Mouse (Mus musculus) inflammation-experienced regulatory T-cells, adult 6 months (primary cell): ENCODE results near the gene Sfxn3. TPM values are rescaled to one million over a fixed set of nuclear protein-coding genes. Genes with fewer than 3 reads are reported as not detected.
A peak's percentile ranks its signal among the peaks of the same experiment; 100 is the strongest.

Source experiments
- ATAC-seq: one replicate; pipeline ENCODE4 v1.8.0; 2017
- polyA plus RNA-seq, 3 experiments: library from polyadenylated mRNA; unstranded; fragments of 100-300 nt; shearing (Covaris generic); gene quantifications; one replicate each; pipeline ENCODE4 v1.2.1; 2017

Sfxn3 gene
- polyA plus RNA-seq, 3 experiments from 2014 or later: 61.5 to 97.7 (median 97.5) TPM

DNA sequence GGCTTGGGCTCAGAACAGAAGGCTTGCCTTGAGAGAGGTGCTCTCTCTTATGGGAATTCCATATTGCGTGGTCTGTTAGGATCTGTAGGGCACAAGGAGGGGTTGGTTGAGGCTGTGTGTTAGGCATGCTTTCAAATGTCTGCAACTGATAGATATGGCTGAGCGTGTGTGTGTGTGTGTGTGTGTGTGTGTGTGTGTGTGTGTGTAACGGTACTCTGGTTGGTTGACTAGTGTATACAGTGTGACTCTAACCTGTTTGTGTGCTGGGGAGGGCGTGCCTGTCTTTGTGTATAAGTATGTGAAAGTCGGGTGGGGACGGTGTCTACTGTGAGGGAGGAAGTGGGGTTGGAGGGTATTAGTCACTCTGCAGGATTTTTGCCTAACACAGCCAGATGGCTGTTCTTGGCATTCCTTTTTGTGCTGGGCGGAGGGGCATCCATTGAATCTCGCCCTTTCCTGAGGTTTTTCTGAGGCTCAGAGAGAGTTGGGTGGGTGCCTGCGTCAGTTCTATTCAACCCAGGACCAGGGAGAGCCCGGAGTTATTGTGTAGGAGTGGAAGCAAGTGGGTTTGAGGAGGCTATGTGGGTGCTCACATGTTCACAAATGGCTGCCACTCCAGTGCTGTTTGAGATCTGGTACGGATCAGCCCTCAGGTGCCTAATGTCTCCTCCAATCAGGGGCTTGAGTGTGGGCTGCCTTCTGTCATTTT is 786 bp downstream of the Sfxn3 start:
- ATAC-seq: peak; percentile 72

DNA sequence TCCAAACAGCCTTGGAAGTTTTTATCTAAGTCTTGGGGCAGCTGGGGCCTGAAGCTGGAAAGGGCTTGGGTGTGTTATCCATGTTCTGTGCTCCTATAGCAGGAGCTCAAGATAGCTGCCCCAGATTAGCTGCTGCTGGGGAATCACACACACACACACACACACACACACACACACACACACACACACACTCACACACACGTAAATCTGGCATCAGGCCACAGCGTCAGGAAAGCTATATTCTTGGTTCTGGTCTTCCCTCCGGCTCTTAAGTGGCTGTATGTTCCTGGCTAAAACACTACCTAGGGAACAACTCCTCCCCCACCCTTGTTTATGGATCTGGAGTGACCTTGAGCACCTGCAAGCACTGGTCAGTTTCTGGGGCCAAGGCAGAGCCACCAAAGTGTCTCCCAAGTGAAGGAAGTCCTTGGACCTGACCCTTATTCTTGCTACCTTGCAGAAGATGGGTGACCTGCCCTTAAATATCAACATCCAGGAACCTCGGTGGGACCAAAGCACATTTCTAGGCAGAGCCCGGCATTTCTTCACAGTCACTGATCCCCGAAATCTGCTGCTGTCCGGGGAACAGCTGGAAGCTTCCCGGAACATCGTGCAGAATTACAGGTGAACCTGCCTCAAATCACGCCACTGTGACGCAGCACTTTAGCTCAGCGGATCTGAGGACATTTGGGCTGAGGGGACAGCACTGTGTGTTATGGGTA is 1.5 kb downstream of the Sfxn3 start:
- ATAC-seq: no peak

DNA sequence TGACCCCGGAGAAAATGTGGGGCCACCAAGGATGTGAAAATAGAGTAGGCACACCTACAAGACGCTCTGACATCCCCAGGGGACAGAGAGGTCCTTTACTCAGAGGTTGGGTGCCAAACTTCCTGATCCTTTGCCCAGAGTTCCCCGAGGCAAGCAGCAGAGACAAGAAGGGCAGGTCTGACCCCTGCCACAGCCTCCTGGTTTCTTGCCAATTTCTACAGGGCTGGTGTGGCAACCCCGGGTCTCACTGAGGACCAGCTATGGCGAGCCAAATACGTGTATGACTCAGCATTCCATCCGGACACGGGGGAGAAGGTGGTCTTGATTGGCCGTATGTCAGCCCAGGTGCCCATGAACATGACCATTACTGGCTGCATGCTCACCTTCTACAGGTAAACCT is 2.2 kb downstream of the Sfxn3 start:
- no peak for ATAC-seq

DNA sequence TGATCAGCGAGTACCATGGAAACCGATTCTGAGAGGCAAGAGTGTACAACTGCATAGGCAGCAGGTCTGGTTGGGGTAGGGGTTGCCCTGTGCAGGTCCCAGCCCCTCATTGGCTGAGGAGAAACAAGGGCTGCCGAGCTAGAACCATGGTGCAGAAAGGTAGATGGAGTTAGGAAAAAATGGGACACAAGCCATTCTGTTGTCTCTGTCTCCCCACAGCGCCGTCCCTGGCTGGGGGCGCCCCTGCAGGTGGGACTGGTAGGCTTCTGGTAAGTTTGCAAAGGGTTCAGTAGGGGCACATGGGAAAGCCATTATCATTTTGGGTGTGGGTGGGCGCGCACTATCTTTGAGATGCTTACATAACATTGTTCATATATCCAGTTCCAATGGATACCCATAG is 6.1 kb downstream of the Sfxn3 start:
- ATAC-seq: no peak

DNA sequence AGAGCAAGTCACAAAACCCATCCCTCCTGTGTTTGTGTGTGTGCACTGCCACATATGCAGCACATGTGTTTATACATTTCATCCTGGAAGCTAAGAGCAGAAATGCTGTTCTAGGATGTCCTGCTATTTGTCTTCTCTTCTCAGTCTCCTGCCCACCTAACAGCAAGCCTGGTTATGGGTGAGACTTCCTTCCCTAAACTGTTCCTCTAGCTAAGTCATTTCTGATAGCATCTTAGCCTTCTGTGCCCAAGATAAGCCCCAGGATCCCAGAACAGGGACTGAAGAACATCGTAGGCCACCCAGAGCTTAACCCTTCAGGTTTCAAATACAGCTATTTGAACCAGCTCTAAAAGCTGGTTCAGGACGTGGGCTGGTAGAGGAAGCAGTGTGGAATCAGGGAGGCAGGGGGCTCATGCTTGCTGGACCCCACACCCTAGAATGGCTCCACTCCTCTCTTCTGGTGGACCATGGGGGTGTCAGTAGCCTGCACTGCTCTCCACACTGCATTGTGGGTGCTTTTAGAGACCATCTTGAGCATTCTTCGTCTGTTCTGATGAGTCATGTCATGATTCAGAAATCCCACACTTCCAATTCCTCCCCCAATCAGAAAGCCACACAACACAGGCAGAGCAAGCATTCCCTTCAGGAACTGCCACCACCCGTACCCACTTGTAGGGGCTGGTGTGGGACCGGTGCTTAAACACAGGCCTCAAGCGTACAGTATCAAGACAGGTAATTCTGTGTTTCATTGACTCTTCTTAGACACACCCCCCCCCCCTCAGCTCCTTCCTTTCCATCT is 7.8 kb downstream of the Sfxn3 start:
- no peak for ATAC-seq

DNA sequence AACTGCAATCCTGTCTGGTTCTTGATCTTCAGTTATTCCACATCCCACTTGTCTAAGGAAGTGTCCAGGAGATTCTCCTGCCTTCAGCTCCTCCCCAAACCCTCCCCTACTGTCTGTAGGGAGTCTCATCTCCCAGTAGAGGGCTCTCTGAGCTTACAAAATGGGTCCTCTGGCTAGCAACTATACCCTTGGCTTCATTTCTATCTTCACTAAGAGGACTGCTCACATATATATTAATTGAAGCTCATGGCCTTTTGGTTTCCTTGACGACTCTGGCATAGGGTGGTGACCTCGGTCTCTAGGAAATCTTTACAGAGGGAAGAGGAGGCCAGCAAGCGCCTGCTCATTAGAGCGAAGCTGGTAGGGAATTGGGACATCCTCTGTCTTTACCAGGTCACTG is 9.1 kb downstream of the Sfxn3 start:
- peak; percentile 16 for ATAC-seq

DNA sequence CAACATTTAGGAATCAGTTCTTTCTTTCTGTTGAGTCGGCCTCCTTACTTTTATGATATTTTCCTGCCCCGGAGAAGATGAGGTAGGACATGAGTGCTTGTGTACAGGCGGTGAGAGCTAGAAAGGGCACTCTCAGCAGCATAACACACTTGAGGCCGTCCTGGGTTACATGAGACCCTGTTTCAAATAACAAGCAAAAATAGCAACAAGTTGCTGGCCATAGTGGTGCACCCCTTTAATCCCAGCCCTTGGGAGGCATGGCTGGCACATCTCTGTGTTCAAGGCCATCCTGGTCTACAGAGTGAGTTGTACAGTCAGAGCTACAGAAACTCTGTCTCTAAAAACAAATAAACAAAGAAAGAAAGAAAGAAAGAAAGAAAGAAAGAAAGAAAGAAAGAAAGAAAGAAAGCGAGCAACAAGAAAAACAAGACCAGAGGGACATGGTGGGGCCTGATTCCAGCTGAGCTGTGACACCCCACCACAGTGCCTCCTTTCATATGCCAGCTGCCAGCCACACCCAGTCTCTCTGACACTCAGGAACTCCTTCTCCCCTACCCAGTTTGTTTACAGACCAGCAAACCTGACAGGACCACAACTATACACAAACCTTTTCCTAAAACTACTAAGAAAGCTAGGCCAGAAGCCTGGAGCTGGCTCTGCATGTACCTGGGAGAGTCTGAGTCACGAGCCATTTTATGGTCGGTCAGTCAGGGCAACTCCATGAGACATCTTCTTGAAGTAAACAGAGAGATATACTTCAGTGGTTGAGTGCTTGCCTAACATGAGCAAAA is 9.8 kb downstream of the Sfxn3 start:
- no peak for ATAC-seq

DNA sequence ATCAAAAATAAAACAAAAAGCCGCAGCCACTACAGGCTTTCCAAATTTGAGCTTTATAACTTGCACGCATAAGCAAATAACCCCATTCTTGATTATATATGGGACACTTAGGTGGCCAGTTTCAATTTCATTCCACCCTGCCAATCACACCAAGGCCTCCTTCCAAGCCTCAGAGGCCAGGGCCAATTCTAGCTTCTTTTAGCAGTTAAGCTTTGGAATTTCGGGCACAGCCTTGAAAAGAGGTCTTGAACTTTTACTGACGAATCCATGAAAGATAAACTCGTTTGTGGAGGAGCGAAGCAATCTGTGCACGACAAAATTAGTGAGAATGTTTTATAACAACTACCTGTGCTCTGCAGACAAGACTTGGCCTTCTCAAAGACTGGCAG is 10.4 kb downstream of the Sfxn3 start:
- no peak for ATAC-seq

DNA sequence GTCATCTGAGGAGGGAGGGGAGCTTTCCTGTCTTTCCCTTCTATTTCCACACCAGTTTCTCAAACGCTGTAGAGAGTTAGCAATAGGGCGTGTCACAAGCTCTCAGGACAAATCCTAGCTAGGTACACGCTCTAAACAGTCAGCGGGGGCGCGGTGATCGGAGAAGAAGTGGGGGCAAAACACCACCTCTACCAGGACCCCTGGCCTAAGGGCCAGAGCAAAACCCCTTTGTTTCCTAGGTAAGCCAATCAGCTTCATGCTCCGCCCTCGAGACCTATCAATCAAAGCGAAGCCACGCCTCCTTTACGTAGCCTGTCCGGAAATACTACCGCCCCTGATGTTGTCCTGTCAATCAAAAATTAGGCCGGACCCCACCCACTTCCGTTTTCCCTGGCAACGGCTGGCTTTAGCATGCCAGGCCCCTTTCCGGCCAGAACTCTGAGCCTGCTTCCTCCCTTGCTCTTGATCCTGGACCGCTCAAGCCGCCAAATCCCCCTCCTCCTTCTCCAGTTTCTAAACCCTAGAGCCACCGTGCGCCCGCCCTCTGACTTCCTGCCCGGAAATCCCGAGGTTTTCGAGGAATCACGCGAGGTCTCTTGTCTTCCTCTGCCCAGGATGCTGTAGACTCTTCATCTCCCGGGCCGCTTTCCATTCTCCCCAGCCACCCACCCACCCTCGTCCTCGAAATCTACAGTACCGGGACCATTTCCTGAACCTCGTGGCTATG is 11.0 kb downstream of the Sfxn3 start:
- ATAC-seq: peak; percentile 94

DNA sequence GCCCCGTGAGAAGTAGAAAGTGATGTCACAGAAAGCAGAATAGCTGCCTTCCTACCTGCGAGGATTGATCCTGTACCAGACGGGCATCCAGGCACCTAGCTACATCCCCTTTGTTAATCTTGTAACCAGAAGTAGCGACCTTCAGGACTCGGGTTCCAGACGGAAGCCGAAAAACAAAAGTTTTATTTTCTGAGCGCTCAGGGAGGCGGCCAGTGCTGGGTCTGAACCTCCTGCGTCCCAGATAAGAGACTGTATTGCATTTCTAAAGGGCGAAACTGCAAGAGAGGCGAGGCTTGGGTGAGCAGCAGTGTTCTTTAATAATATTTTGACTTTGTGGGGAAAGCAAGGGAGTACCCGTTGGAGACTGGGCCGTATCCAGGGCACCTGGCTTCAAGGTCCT is 11.5 kb downstream of the Sfxn3 start:
- ATAC-seq: no peak

DNA sequence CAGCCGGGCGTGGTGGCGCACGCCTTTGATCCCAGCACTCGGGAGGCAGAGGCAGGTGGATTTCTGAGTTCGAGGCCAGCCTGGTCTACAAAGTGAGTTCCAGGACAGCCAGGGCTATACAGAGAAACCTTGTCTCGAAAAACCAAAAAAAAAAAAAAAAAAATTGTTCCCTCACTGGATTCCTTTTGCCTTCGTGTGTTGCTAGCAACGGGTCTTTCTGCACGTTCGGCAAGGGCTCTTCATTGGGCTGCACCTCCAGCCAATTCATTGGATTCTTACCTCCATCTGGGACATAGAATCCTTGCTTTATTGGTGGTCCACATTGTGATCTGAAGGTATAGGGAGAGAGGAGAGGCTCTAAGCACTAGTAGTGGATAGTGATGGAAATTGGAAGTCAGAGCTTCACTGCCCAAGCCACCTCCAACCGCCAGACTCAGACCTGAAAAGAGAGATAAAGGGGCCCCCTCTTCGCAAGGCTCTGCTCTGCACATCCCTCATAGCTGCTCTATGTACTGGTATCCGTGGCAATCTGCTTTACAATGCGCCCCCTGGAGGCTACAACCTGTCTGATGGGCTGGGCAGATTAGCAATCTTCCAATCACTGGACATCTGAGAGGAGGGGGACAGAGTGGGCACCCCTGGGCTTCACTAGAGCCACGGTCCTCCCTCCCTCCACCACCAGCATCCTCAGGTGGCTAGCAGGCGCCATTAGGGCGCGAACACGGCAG is 16.4 kb downstream of the Sfxn3 start:
- ATAC-seq: peak; percentile 73

DNA sequence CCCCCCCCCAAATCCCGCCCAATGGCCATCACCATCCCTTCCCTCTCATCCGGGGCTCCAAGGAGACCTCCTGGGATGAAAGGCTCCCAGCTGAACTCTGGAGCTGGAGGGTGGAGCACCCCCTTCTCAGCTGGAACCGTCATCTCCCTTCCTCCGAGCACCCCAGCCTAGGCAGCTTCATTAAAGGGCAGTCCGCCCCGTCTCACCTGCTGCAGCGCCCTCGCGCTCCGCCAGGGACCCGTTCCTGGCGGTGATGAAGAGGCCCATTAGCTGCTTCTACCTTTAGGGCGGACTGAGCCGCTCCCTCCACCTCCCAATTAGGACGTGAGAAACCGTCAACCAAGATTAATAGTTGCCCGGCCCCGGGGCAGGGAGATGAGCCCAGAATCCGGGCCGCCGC is 17.9 kb downstream of the Sfxn3 start:
- no peak for ATAC-seq

DNA sequence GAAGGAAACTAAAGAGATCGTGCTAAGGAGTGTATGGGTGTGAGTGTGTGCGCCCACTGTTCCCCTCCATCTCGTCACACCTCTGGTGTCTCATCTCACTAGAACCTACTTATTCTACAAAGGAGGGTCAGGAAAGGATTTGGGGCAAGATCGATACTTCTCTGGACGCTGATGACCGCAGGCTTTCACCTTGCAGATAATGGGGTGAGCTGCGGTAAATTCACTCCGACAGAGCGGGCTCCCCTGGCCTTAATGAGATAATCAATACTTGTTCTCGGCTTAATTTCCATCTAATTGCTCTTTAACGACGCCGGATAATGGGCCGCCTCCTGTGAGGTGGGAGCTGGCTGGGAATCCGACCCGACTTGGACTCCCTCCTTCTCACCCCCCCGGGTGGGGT is 19.9 kb downstream of the Sfxn3 start:
- ATAC-seq: no peak

DNA sequence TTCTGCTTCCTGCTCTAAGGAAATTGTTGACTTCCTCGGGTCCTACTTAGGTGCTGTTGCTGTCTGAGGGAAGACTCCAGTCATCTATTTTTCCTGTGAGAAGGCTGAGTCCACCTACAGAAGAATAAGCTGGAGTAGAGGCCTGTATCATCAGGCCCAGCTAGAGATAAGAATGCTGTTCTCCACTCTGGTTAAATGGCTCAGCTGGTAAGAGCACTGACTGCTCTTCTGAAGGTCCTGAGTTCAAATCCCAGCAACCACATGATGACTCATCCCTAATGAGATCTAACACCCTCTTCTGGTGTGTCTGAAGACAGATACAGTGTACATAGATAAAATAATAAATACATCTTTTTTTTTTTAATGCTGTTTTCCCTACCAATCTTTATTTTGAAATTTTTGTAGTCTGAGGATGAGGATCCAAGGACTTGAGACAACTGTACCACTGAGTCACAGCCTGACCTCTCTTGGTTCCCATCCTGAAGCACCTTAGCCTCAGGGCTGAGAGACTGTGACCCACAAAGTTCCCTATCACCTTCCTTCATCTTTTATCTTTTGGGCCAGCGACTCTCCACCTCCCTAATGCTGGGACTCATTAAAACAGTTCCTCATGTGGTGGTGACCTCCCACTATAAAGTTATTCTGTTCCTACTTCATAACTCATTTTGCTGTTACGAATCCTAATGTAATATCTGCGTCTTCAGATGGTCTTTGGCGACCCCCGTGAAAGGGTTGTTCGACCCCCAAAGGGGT is 20.6 kb downstream of the Sfxn3 start:
- no peak for ATAC-seq

DNA sequence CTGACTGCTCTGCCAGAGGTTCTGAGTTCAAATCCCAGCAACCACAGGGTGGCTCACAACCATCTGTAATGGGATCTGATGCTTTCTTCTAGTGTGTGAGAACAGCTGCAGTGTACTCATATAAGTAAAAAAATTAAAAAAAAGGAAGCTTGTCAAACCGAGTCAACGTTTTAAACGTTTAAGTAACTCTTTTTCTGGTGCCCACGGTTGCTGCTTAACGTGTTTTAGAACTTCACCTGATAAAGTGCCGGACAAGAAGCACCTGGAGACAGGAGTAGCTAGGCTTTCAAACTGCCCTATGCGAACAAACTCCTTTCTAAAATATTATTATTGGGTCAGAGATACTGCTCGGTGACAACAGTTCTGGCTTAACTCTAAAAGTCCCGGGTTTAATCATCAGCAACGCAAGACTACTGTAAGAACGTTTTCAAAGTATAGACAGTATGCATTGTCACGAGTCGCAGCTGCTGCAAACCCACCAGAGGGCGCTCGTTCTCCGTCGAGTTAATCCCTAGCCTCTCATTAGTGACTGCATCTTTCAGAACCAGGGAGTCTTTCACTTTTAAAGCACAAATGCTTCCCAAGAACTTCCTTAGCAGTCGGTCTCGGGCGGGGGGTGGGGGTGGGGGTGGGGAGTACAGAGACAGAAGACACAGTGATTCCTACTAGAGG is 26.7 kb downstream of the Sfxn3 start:
- peak; percentile 57 for ATAC-seq

DNA sequence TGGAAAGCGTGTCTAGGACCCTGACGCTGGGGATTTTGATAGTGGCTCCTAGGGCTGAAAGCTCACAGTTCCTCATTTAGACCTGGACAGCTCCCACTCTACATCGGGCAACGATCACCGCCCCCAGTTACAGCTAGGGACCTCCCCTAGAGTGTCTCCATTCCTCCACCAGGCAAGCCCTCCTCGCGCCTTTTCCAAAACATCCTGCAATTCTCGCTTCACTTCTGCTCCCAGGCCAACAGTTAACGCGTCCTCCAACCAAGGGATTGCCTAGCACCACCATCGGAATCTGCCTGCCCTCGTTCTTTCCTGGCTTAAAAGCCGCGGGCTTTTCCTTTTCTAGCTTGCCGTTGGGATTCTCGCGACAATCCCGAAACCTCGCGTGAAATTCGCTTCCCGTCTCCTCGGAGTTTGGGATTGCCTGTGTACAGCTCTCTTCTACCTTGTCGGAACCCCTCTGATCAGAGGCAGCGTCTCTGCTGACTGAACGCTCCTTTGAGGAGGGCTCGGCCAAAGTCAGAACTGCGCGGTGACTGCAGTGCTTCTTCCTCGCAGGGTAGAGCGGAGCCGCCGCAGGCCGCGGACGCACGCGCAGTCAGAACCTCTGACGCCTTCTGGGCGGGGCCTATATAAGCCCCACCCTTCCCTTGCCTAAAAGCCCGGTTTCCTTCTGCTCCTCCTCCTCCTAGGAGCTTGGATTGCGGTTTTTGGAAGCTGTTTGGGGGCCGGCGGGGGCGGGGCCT is 27.4 kb downstream of the Sfxn3 start, which contains the start of gene Kazald1:
Gene Kazald1 (plus strand): TSS at position 662 of the 743 bp plus-strand sequence.
- ATAC-seq: peak; percentile 70

DNA sequence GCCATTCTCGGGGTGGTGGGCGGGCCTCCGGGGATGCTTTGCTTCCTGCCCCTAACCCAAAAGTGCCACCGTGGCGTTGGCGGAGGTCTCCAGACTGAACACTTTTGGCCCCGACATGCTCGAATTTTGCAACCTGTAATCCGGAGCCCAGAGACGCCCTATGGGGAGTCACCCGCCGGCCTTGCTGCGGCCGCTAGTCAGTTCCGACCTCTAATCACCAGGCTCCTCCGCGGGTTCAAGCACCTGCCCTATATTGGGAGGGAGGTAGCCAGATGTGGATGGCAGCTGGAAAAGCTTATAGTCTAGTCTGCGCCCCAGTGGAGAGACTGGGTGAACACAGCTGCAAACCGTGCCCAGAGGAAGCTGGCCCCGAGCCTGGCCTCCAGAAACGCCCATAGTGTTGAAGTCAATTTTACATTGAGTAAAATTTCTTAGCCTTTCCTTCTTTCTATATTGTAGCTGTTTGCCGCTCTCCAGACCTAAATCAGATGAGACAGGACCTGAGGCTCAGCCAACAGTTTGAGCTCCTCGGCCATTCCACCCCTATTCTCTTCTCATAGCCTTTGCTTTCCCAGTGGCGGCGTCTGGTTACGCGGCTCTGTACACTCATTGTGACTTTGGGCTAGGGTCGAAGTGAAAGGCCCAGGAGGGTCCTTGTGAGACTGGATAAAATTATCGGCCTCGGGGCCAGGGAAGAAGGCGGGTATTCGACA is 28.2 kb downstream of the Sfxn3 start:
- no peak for ATAC-seq

DNA sequence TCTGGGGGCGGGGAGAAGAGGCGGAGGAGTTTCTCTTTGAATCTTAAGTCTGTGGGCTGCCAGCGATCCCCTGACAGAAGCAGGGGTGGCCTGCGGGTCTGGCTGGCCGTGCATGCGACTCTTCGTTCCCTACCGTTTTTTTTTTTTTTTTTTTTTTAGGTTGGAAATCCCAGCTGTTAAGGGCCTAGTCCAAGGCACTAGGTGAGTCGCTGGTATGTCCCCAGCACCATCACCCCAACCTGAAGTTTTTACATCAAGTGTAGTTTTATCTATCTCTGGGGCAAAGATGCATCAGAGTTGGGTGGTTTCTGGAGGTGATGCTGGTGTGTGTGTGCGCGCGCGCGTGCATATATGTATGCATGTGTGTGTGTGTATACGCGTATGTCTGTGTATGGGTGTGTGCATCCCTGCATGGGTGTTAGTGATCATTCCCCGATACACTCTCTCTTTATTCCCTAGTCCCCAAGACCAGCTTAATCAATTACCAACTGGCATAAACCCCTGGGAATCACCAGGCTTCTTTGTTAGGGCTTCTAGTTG is 28.8 kb downstream of the Sfxn3 start:
- ATAC-seq: no peak
